Mouse (Mus musculus) neural tube, postnatal 0 days (tissue): ENCODE measurements around the gene Defb29. TPM values are rescaled to one million over a fixed set of nuclear protein-coding genes. Genes with fewer than 3 reads are reported as not detected.

Experiments
- polyA plus RNA-seq: library from polyadenylated mRNA; unstranded; fragments of >200 nt; fragmentation: Nextera tagmentation; extraction: Ambion mirVana; gene quantifications from 2 replicates; pipeline ENCODE4 v1.2.1, GENCODE M21; 2015

The Defb29 gene
- not detected in 2 replicates for polyA plus RNA-seq

GRCm38 (mm10) chr2:152539944-152540710 lies at the start of gene Defb29:
TSS of gene Defb29 (minus strand) at chr2:152540098.

GRCm38 (mm10) chr2:152580107-152580506 lies 40.2 kb upstream of the Defb29 start, which contains the start of gene Defb19:
TSS of gene Defb19 (minus strand) at chr2:152580312.

GRCm38 (mm10) chr2:152572114-152572794 lies 32.4 kb upstream of the Defb29 start, which contains the start of gene Defb21:
TSS of gene Defb21 (plus strand) at chr2:152572744.

GRCm38 (mm10) chr2:152569038-152569437 lies 29.1 kb upstream of the Defb29 start, which contains the start of gene Gm17416:
TSS of gene Gm17416 (plus strand) at chr2:152569338.

GRCm38 (mm10) chr2:152517981-152518380 lies 21.9 kb downstream of the Defb29 start, which contains the start of gene Defb28:
TSS of gene Defb28 (plus strand) at chr2:152518255.

GRCm38 (mm10) chr2:152511592-152511991 lies 28.3 kb downstream of the Defb29 start, which contains the start of gene Defb26:
TSS of gene Defb26 (minus strand) at chr2:152511692.

GRCm38 (mm10) chr2:152490038-152490437 lies 49.9 kb downstream of the Defb29 start, which contains the start of gene Defb22:
TSS of gene Defb22 (minus strand) at chr2:152490138.

Other genes with a start within 250 kb of the Defb29 start
- gene Tbc1d20, start 246.3 kb downstream of the Defb29 start, polyA plus RNA-seq = 22.9 and 26.7 TPM in 2 replicates
- 68.0 and 87.5 TPM in 2 replicates for gene Rbck1, start 207.4 kb downstream of the Defb29 start, polyA plus RNA-seq
- 2.4 and 2.8 TPM in 2 replicates for gene Trib3, start 196.1 kb downstream of the Defb29 start, polyA plus RNA-seq
- gene Nrsn2, start 163.5 kb downstream of the Defb29 start, polyA plus RNA-seq = 97.7 and 99.5 TPM in 2 replicates
- gene Sox12, start 142.0 kb downstream of the Defb29 start, polyA plus RNA-seq = 9.8 and 10.3 TPM in 2 replicates
- gene Zcchc3, start 125.1 kb downstream of the Defb29 start, polyA plus RNA-seq = 15.7 and 16.3 TPM in 2 replicates
- 3.1 and 3.2 TPM in 2 replicates for gene 6820408C15Rik, start 124.5 kb downstream of the Defb29 start, polyA plus RNA-seq
- gene Defb23, start 75.5 kb downstream of the Defb29 start, polyA plus RNA-seq = not detected in 2 replicates
- not detected in 2 replicates for gene Defb20, start 63.0 kb downstream of the Defb29 start, polyA plus RNA-seq
- gene Defb22, start 50.0 kb downstream of the Defb29 start, polyA plus RNA-seq = not detected in 2 replicates
- not detected in 2 replicates for gene Defb26, start 28.4 kb downstream of the Defb29 start, polyA plus RNA-seq
- gene Defb28, start 21.8 kb downstream of the Defb29 start, polyA plus RNA-seq = not detected in 2 replicates
- not detected in 2 replicates for gene Gm17416, start 29.2 kb upstream of the Defb29 start, polyA plus RNA-seq
- gene Defb21, start 32.6 kb upstream of the Defb29 start, polyA plus RNA-seq = not detected in 2 replicates
- not detected in 2 replicates for gene Defb19, start 40.2 kb upstream of the Defb29 start, polyA plus RNA-seq
- gene Defb45, start 59.3 kb upstream of the Defb29 start, polyA plus RNA-seq = not detected in 2 replicates
- gene Defb36, start 64.2 kb upstream of the Defb29 start, polyA plus RNA-seq = not detected in 2 replicates
- not detected in 2 replicates for gene Defb25, start 83.0 kb upstream of the Defb29 start, polyA plus RNA-seq
- 0.92 and 0.96 TPM in 2 replicates for gene Rem1, start 86.9 kb upstream of the Defb29 start, polyA plus RNA-seq
- gene H13, start 129.4 kb upstream of the Defb29 start, polyA plus RNA-seq = 139 and 149 TPM in 2 replicates
- gene Mcts2, start 146.9 kb upstream of the Defb29 start, polyA plus RNA-seq = 33.4 and 40.2 TPM in 2 replicates
- 66.5 and 81.4 TPM in 2 replicates for gene Id1, start 196.2 kb upstream of the Defb29 start, polyA plus RNA-seq
- gene Cox4i2, start 214.1 kb upstream of the Defb29 start, polyA plus RNA-seq = 4.0 and 4.9 TPM in 2 replicates